Comparison of ENCODE assay signal across 8 mouse cellular contexts in the genomic region with DNA sequence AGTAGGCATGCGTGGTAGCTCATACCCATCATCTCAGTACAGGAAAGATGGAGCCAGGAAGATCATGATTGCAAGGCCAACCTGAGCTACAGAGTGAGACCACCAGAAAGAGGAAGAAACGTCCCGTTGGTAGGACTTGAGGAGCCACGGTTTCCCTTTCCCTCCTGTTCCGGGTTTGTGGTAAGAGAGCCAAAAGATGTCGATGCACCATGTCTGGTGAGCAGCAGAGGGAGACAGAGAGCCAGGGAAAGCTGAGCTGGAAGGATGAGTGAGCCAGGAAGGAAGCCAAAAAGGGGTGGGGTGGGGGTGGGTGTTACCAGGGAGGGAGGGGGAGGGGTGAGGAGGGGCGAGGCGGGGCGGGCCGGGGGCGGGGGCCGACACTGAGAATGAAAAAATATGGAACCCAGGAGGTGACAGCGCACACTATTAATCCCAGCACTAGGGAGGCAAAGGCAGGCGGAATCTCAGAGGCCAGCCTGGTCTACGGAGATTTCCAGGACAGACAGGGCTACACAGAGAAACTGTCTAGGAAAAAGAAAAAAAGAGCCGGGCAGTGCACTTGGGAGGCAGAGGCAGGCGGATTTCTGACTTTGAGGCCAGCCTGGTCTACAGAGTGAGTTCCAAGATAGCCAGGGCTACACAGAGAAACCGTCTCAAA. TPM values are rescaled to one million over a fixed set of nuclear protein-coding genes. Genes with fewer than 3 reads are reported as not detected.
A peak's percentile ranks its signal among the peaks of the same experiment; 100 is the strongest.
DNase-seq lines count a peak whose midpoint lies in the region; ATAC-seq and TF ChIP-seq lines count a peak whose summit lies in the region.

No protein-coding gene starts in this region.

- TF ChIP-seq POLR2A in olfactory bulb, adult 2 months (IDR thresholded peaks at IDR 0.05; ENCODE audit: insufficient read depth, low read depth, low read length), result no peak

- H3K4me1 ChIP-seq in forebrain, embryonic 13.5 days, result peaks cover 13% of the 10 kb centered on the region
- peaks cover 15% of the 10 kb centered on the region for H3K4me1 ChIP-seq in heart, embryonic 16.5 days (ENCODE audit: control insufficient read depth, insufficient read depth, low read length)
- peaks cover 56% of the 10 kb centered on the region for H3K4me1 ChIP-seq in liver, embryonic 15.5 days (replicated peaks)
- H3K4me1 ChIP-seq in olfactory bulb, adult 2 months (ENCODE audit: control insufficient read depth, insufficient read depth, low read length), result peaks cover 14% of the 10 kb centered on the region

- H3K36me3 ChIP-seq in forebrain, embryonic 13.5 days (ENCODE audit: poor library complexity, severe bottlenecking), result no peaks in the 10 kb centered on the region
- H3K36me3 ChIP-seq in heart, embryonic 16.5 days (ENCODE audit: control insufficient read depth, insufficient read depth), result no peaks in the 10 kb centered on the region
- H3K36me3 ChIP-seq in liver, embryonic 15.5 days (replicated peaks), result no peaks in the 10 kb centered on the region

- no peak overlapping the region for H3K27ac ChIP-seq in forebrain, embryonic 13.5 days
- H3K27ac ChIP-seq in heart, embryonic 16.5 days (ENCODE audit: low read length), result no peak overlapping the region
- H3K27ac ChIP-seq in liver, embryonic 15.5 days (replicated peaks), result peak overlapping the region; percentile 51; the same call in 1 of the 2 replicates
- no peak overlapping the region for H3K27ac ChIP-seq in olfactory bulb, adult 2 months (ENCODE audit: insufficient read depth, low read depth, low read length)

- TF ChIP-seq CTCF in olfactory bulb, adult 2 months (IDR thresholded peaks at IDR 0.05; ENCODE audit: insufficient read depth, low read depth, low read length), result peak; percentile 76

- DNase-seq in ES-CJ7 (ENCODE audit: low read depth, low spot score), result peak; percentile 95
- DNase-seq in brain, adult 2 months (ENCODE audit: low read depth, low spot score), result peak; percentile 93
- DNase-seq in kidney, postnatal 36 days, result peak; percentile 79 to 87
- peak; percentile 85 for DNase-seq in thymus, postnatal 25 days

- WGBS in forebrain, embryonic 13.5 days, result 29% methylated on average over 15 of the region's 18 CpGs
- WGBS in heart, embryonic 16.5 days, result 21% methylated on average over 16 of the region's 18 CpGs
- 19% methylated on average over 18 of the region's 18 CpGs for WGBS in liver, embryonic 15.5 days (ENCODE audit: insufficient replicate concordance)
- WGBS in olfactory bulb, adult 2 months, result 21% methylated on average over 15 of the region's 18 CpGs

- no peaks in the 10 kb centered on the region for H3K27me3 ChIP-seq in forebrain, embryonic 13.5 days
- no peaks in the 10 kb centered on the region for H3K27me3 ChIP-seq in heart, embryonic 16.5 days (ENCODE audit: control insufficient read depth, insufficient read depth, low read length)
- H3K27me3 ChIP-seq in liver, embryonic 15.5 days, result no peaks in the 10 kb centered on the region

- no peak overlapping the region for H3K4me3 ChIP-seq in forebrain, embryonic 13.5 days
- peak overlapping the region; percentile 30; the same call in 1 of the 2 replicates for H3K4me3 ChIP-seq in heart, embryonic 16.5 days (ENCODE audit: low read length)
- H3K4me3 ChIP-seq in liver, embryonic 15.5 days (replicated peaks), result peak overlapping the region; percentile 30
- H3K4me3 ChIP-seq in olfactory bulb, adult 2 months (ENCODE audit: insufficient read depth, low read depth, low read length), result peak overlapping the region; percentile 24

- peak overlapping the region; percentile 24; the same call in 1 of the 2 replicates for H3K4me2 ChIP-seq in forebrain, embryonic 13.5 days
- H3K4me2 ChIP-seq in heart, embryonic 16.5 days (ENCODE audit: low read depth, low read length), result peak overlapping the region; percentile 56
- peak overlapping the region; percentile 53 for H3K4me2 ChIP-seq in liver, embryonic 15.5 days

- no peaks in the 10 kb centered on the region for H3K9me3 ChIP-seq in forebrain, embryonic 13.5 days (replicated peaks)
- H3K9me3 ChIP-seq in heart, embryonic 16.5 days (replicated peaks; ENCODE audit: control insufficient read depth, low read length), result no peaks in the 10 kb centered on the region
- H3K9me3 ChIP-seq in liver, embryonic 15.5 days (replicated peaks), result no peaks in the 10 kb centered on the region

- H3K9ac ChIP-seq in forebrain, embryonic 13.5 days, result no peak overlapping the region
- 0 out of 2 replicates have a peak overlapping the region, but pooled peaks have one; percentile 50 for H3K9ac ChIP-seq in heart, embryonic 16.5 days (ENCODE audit: low read length)
- H3K9ac ChIP-seq in liver, embryonic 15.5 days, result no peak overlapping the region; the same call in 1 of the 2 replicates

- ATAC-seq in forebrain, embryonic 13.5 days, result 0 out of 2 replicates have a peak, but pooled peaks have one; percentile 43
- ATAC-seq in heart, embryonic 16.5 days (replicated peaks; ENCODE audit: extremely low read depth, insufficient read depth, low FRiP score), result no peak
- ATAC-seq in liver, embryonic 15.5 days (ENCODE audit: insufficient read depth), result no peak

RNA-seq across cellular contexts. Expression of a gene that starts 14.0 kb away (rescaled TPM):
- 20.2 and 22.0 TPM in 2 replicates for polyA plus RNA-seq in forebrain, embryonic 13.5 days (2015; fragmentation: Nextera tagmentation; extraction: Ambion mirVana)
- 18.6 TPM in 2 replicates for polyA plus RNA-seq in heart, embryonic 16.5 days (2015; fragmentation: Nextera tagmentation; extraction: Ambion mirVana)
- polyA plus RNA-seq in liver, embryonic 15.5 days (2015; fragmentation: Nextera tagmentation; extraction: Ambion mirVana), result 4.8 and 6.5 TPM in 2 replicates
- polyA plus RNA-seq in olfactory bulb, adult 2 months (2012; ENCODE audit: insufficient read depth, insufficient read length, low replicate concordance, missing spikeins), result not detected in 2 replicates

RNA-seq across cellular contexts. Expression of a gene that starts 20.5 kb away (rescaled TPM):
- 34.0 and 35.5 TPM in 2 replicates for polyA plus RNA-seq in forebrain, embryonic 13.5 days (2015; fragmentation: Nextera tagmentation; extraction: Ambion mirVana)
- polyA plus RNA-seq in heart, embryonic 16.5 days (2015; fragmentation: Nextera tagmentation; extraction: Ambion mirVana), result 8.6 and 9.4 TPM in 2 replicates
- 28.0 and 32.1 TPM in 2 replicates for polyA plus RNA-seq in liver, embryonic 15.5 days (2015; fragmentation: Nextera tagmentation; extraction: Ambion mirVana)
- not detected in 2 replicates for polyA plus RNA-seq in olfactory bulb, adult 2 months (2012; ENCODE audit: insufficient read depth, insufficient read length, low replicate concordance, missing spikeins)
